Mouse (Mus musculus) heart, embryonic 15.5 days (tissue): ENCODE data around the gene Ank. TPM values are rescaled to one million over a fixed set of nuclear protein-coding genes. Genes with fewer than 3 reads are reported as not detected.
"Not testable (repeated sequence)": the region's sequence is repeated elsewhere in the genome, so short reads cannot be mapped to it uniquely, and the experiment has no call there.

Source experiments
- ATAC-seq: fragments of 200-750 bp; cut with Nextera tagmentation; replicated peaks from 2 replicates; pipeline ENCODE4 v1.8.0; 2017; ENCODE audit warnings: low read depth, moderate TSS enrichment; ENCODE audit not compliant: insufficient number of reproducible peaks, insufficient read depth, low FRiP score
- H3K27ac ChIP-seq: fragments of 300-500 bp; sonication (generic); 2 replicates; pipeline ENCODE4 v1.5.1; 2015; ENCODE audit warnings: mild to moderate bottlenecking, inconsistent platforms
- H3K27me3 ChIP-seq: fragments of 300-500 bp; sonication (generic); 2 replicates; pipeline ENCODE4 v1.6.1; 2015; ENCODE audit warnings: inconsistent platforms
- H3K36me3 ChIP-seq: fragments of 300-500 bp; sonication (generic); 2 replicates; pipeline ENCODE4 v1.6.1; 2015; ENCODE audit warnings: mild to moderate bottlenecking, inconsistent platforms
- H3K4me1 ChIP-seq: fragments of 300-500 bp; sonication (generic); replicated peaks from 2 replicates; pipeline ENCODE4 v1.6.1; 2015; ENCODE audit warnings: inconsistent platforms
- H3K4me2 ChIP-seq: fragments of 300-500 bp; sonication (generic); 2 replicates; pipeline ENCODE4 v1.6.1; 2015; ENCODE audit warnings: inconsistent platforms, mild to moderate bottlenecking, moderate library complexity
- H3K4me3 ChIP-seq: fragments of 300-500 bp; sonication (generic); 2 replicates; pipeline ENCODE4 v1.5.1; 2015; ENCODE audit warnings: mild to moderate bottlenecking, inconsistent platforms
- H3K9ac ChIP-seq: fragments of 300-500 bp; sonication (generic); 2 replicates; pipeline ENCODE4 v1.6.1; 2015; ENCODE audit warnings: mild to moderate bottlenecking, inconsistent platforms
- H3K9me3 ChIP-seq: fragments of 300-500 bp; sonication (generic); replicated peaks from 2 replicates; pipeline ENCODE4 v1.6.1; 2016; ENCODE audit warnings: inconsistent platforms
- WGBS: fragments of 180-500 bp; shearing (Covaris S2); methylation state at CpG from one replicate; pipeline ENCODE4 v1.1.7; 2015; ENCODE audit warnings: mixed read lengths; 5-methylcytosine and 5-hydroxymethylcytosine counted together
- polyA plus RNA-seq: library from polyadenylated mRNA; unstranded; fragments of >200 nt; fragmentation: Nextera tagmentation; extraction: Ambion mirVana; gene quantifications from 2 replicates; pipeline ENCODE4 v1.2.1, GENCODE M21; 2015

Gene Ank
- polyA plus RNA-seq, 1 experiment from 2014 or later: 10.2 TPM

- 77% methylated on average over 4 of the region's 4 CpGs for WGBS
- no peak overlapping the region for H3K4me2 ChIP-seq
Observed at GRCm38 (mm10) chr15:27468822-27469488, 2.5 kb downstream of the Ank start.

GRCm38 (mm10) chr15:27470346-27470745, 3.9 kb downstream of the Ank start:
- not testable (repeated sequence) for H3K27me3 ChIP-seq, H3K4me3 ChIP-seq, H3K9ac ChIP-seq, H3K4me2 ChIP-seq, H3K9me3 ChIP-seq, ATAC-seq, H3K27ac ChIP-seq, H3K36me3 ChIP-seq
- H3K4me1 ChIP-seq: peaks cover 16% of the 10 kb centered on the region
- 75% methylated on average over 3 of the region's 3 CpGs for WGBS

More at GRCm38 (mm10) chr15:27468822-27469488, 2.5 kb downstream of the Ank start:
- no peak overlapping the region for H3K4me3 ChIP-seq
- H3K9me3 ChIP-seq: no peaks in the 10 kb centered on the region
- H3K27me3 ChIP-seq: no peaks in the 10 kb centered on the region
- H3K9ac ChIP-seq: no peak overlapping the region
- peaks cover 16% of the 10 kb centered on the region for H3K4me1 ChIP-seq
- no peak overlapping the region for H3K27ac ChIP-seq
- ATAC-seq: no peak
- H3K36me3 ChIP-seq: no peaks in the 10 kb centered on the region

- H3K9me3 ChIP-seq: no peaks in the 10 kb centered on the region
- WGBS: 87% methylated on average over 9 of the region's 9 CpGs
- no peak overlapping the region for H3K27ac ChIP-seq
- H3K27me3 ChIP-seq: no peaks in the 10 kb centered on the region
- peaks cover 22% of the 10 kb centered on the region for H3K4me1 ChIP-seq
- H3K9ac ChIP-seq: no peak overlapping the region
- no peak for ATAC-seq
- H3K36me3 ChIP-seq: no peaks in the 10 kb centered on the region
- no peak overlapping the region for H3K4me2 ChIP-seq
- no peak overlapping the region for H3K4me3 ChIP-seq
Observed at GRCm38 (mm10) chr15:27472315-27472714, 5.8 kb downstream of the Ank start.

- ATAC-seq: no peak
- Histone ChIP-seq H3K9ac (no peak overlapping the region), H3K36me3 (no peaks in the 10 kb centered on the region), H3K4me1 (peaks cover 25% of the 10 kb centered on the region), H3K4me2 (peak overlapping the region; percentile 3; the same call in 1 of the 2 replicates), H3K9me3 (no peaks in the 10 kb centered on the region), H3K4me3 (no peak overlapping the region), H3K27me3 (no peaks in the 10 kb centered on the region), H3K27ac (no peak overlapping the region)
- WGBS: 50% methylated on average over 15 of the region's 15 CpGs
Observed at GRCm38 (mm10) chr15:27475988-27476387, 9.5 kb downstream of the Ank start.

GRCm38 (mm10) chr15:27476671-27477070, 10.2 kb downstream of the Ank start:
- H3K36me3 ChIP-seq: no peaks in the 10 kb centered on the region
- no peak overlapping the region for H3K9ac ChIP-seq
- peaks cover 29% of the 10 kb centered on the region for H3K4me1 ChIP-seq
- 72% methylated on average over 12 of the region's 12 CpGs for WGBS
- no peak overlapping the region for H3K27ac ChIP-seq
- H3K27me3 ChIP-seq: no peaks in the 10 kb centered on the region
- H3K9me3 ChIP-seq: no peaks in the 10 kb centered on the region
- H3K4me2 ChIP-seq: no peak overlapping the region
- ATAC-seq: no peak; the same call in 1 of the 2 replicates
- H3K4me3 ChIP-seq: no peak overlapping the region

DNA sequence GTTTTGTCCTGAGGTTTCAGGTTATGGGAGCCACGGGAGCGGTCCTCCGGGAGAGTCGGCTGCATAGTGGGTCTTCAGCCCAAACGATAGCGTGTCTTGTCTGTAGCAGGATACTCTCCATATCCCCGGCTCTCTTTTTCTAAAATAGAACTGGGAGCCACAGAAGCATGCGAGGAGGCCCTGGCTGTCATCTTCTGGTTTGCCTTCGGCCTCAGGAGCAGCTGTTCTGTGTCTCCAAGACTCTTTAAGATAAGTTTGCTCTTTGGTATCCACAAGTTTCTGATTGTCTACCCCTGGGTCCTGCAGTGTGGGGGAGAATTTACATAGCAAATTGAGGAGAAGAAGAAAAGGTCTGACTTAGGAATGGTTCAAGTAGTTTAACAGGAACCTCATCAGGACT, 10.7 kb downstream of the Ank start:
- H3K4me3 ChIP-seq: no peak overlapping the region
- no peak overlapping the region for H3K4me2 ChIP-seq
- no peaks in the 10 kb centered on the region for H3K36me3 ChIP-seq
- H3K27me3 ChIP-seq: no peaks in the 10 kb centered on the region
- H3K9me3 ChIP-seq: no peaks in the 10 kb centered on the region
- 73% methylated on average over 9 of the region's 9 CpGs for WGBS
- no peak overlapping the region for H3K9ac ChIP-seq
- no peak for ATAC-seq
- peaks cover 31% of the 10 kb centered on the region for H3K4me1 ChIP-seq
- H3K27ac ChIP-seq: no peak overlapping the region

GRCm38 (mm10) chr15:27477630-27478029, 11.2 kb downstream of the Ank start:
- H3K4me3 ChIP-seq: no peak overlapping the region
- H3K27ac ChIP-seq: no peak overlapping the region
- no peaks in the 10 kb centered on the region for H3K27me3 ChIP-seq
- H3K4me2 ChIP-seq: no peak overlapping the region
- H3K9me3 ChIP-seq: no peaks in the 10 kb centered on the region
- H3K36me3 ChIP-seq: no peaks in the 10 kb centered on the region
- no peak overlapping the region for H3K9ac ChIP-seq
- no peak for ATAC-seq
- peaks cover 30% of the 10 kb centered on the region for H3K4me1 ChIP-seq
- 70% methylated on average over 7 of the region's 7 CpGs for WGBS

DNA sequence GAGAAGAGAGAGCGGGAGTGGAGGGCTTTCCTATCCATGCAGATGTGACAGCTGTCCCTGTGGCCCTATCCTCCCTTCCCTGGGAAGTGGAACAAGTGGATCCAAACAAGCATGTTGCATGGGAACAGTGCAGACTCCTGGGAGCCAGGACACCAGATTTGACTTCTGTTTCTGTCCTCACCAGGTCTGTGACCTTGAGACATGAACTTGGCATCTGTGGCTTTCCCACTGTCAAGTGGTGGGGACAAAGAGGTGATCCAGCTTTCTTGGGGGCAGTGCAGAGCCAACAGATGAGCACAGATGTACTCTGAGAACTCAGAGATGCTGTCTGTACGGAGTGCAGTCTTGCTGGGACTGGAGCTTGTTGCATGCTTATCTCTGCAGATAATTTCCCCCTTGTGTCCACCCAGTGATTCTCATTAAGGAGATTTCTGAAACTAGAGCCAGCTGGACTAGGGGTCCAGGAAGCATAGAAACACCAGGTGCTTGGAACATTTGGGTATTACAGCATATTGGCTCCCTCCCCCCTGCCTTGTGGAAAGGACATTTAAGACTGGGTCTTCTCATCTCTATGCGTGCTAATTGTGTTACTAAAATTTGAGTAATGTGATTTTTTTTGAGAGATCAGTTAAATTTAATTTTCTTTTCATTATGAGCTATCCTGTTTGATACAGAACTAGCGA, 14.0 kb downstream of the Ank start:
- Histone ChIP-seq H3K27ac (no peak overlapping the region), H3K9ac (no peak overlapping the region), H3K36me3 (no peaks in the 10 kb centered on the region), H3K4me2 (no peak overlapping the region), H3K4me1 (peaks cover 30% of the 10 kb centered on the region), H3K27me3 (no peaks in the 10 kb centered on the region), H3K9me3 (no peaks in the 10 kb centered on the region), H3K4me3 (no peak overlapping the region)
- 63% methylated on average over 4 of the region's 4 CpGs for WGBS
- no peak for ATAC-seq

GRCm38 (mm10) chr15:27481956-27482355, 15.5 kb downstream of the Ank start:
- Histone ChIP-seq H3K4me3 (no peak overlapping the region), H3K9me3 (no peaks in the 10 kb centered on the region), H3K27me3 (no peaks in the 10 kb centered on the region), H3K9ac (no peak overlapping the region), H3K36me3 (no peaks in the 10 kb centered on the region), H3K27ac (no peak overlapping the region), H3K4me2 (no peak overlapping the region), H3K4me1 (peaks cover 34% of the 10 kb centered on the region)
- WGBS: 63% methylated on average over 4 of the region's 4 CpGs
- no peak for ATAC-seq

DNA sequence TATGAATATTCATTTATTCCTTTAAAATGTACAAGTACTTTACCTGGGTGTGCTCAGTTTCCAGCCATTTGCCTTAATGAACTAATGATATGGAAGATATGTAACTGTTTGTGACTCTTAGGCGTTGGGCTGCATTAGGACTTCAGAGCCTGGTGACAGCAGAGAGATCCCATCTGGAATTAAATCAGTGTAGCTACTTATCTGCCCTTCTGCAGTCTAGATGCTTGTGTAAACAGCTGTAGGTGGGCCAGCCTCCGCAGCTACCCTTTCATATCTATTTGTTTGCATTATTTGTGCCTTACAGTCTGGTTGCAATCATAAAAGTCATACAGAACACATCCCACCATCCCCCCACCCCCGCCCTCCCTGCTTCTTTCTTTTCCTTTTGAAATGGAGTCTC, 16.7 kb downstream of the Ank start:
- Histone ChIP-seq H3K4me1 (peaks cover 45% of the 10 kb centered on the region), H3K36me3 (no peaks in the 10 kb centered on the region), H3K4me2 (no peak overlapping the region), H3K4me3 (no peak overlapping the region), H3K27me3 (no peaks in the 10 kb centered on the region), H3K27ac (no peak overlapping the region), H3K9ac (no peak overlapping the region), H3K9me3 (no peaks in the 10 kb centered on the region)
- WGBS: 69% methylated on average over 3 of the region's 3 CpGs
- no peak for ATAC-seq

- H3K9ac ChIP-seq: no peak overlapping the region
Observed at GRCm38 (mm10) chr15:27485567-27486278, 19.2 kb downstream of the Ank start.

More at GRCm38 (mm10) chr15:27485567-27486278, 19.2 kb downstream of the Ank start:
- Histone ChIP-seq H3K4me3 (no peak overlapping the region), H3K27me3 (no peaks in the 10 kb centered on the region), H3K4me1 (peaks cover 40% of the 10 kb centered on the region), H3K27ac (peak overlapping the region; percentile 35), H3K36me3 (no peaks in the 10 kb centered on the region), H3K9me3 (no peaks in the 10 kb centered on the region), H3K4me2 (peak overlapping the region; percentile 39)
- WGBS: 25% methylated on average over 12 of the region's 12 CpGs
- peak; percentile 28; the same call in 1 of the 2 replicates for ATAC-seq
